Mouse (Mus musculus) forebrain, postnatal 0 days (tissue): ENCODE measurements at regions not wholly inside any gene's neighbourhood (a gene's known extent, or its start where the extent isn't known, plus 50 kb on each side); places are given as distances from the start of the nearest gene placed in this dataset.
A peak's percentile ranks its signal among the peaks of the same experiment; 100 is the strongest.

Experiments used
- ATAC-seq: fragments of 200-750 bp; cut with Nextera tagmentation; 2 replicates; pipeline ENCODE4 v1.8.0; 2017; ENCODE audit warnings: mild to moderate bottlenecking, moderate library complexity
- DNase-seq: peaks from one replicate; pipeline ENCODE4 v3.0.0-alpha.2; 2015
- H3K27ac ChIP-seq: fragments of 300-500 bp; sonication (generic); 2 replicates; pipeline ENCODE4 v1.5.1; 2014; ENCODE audit warnings: low read depth, mild to moderate bottlenecking, antibody characterized with exemption, low read length, moderate library complexity, mixed read lengths
- H3K27me3 ChIP-seq: fragments of 300-500 bp; sonication (generic); 2 replicates; pipeline ENCODE4 v1.6.1; 2014; ENCODE audit warnings: mild to moderate bottlenecking, low read length, mixed read lengths; ENCODE audit not compliant: insufficient read depth
- H3K36me3 ChIP-seq: fragments of 300-500 bp; sonication (generic); 2 replicates; pipeline ENCODE4 v1.6.1; 2014; ENCODE audit warnings: mild to moderate bottlenecking, moderate library complexity; ENCODE audit not compliant: insufficient read depth
- H3K4me1 ChIP-seq: fragments of 300-500 bp; sonication (generic); 2 replicates; pipeline ENCODE4 v1.6.1; 2014; ENCODE audit warnings: antibody characterized with exemption; ENCODE audit not compliant: insufficient read depth
- H3K4me2 ChIP-seq: fragments of 300-500 bp; sonication (generic); 2 replicates; pipeline ENCODE4 v1.6.1; 2014; ENCODE audit warnings: low read depth, mild to moderate bottlenecking, moderate library complexity
- H3K4me3 ChIP-seq: fragments of 300-500 bp; sonication (generic); 2 replicates; pipeline ENCODE4 v1.5.1; 2014; ENCODE audit warnings: low read depth, low read length, mixed read lengths
- H3K9ac ChIP-seq: fragments of 300-500 bp; sonication (generic); 2 replicates; pipeline ENCODE4 v1.6.1; 2014; ENCODE audit warnings: mild to moderate bottlenecking
- H3K9me3 ChIP-seq: fragments of 300-500 bp; sonication (generic); 2 replicates; pipeline ENCODE4 v1.6.1; 2016; ENCODE audit warnings: low read length
- CTCF ChIP-seq: sonication (generic); IDR thresholded peaks from 2 replicates; pipeline ENCODE4 v1.5.1; 2016; ENCODE audit warnings: antibody characterized with exemption, control low read depth, low read depth
- WGBS: fragments of 180-500 bp; shearing (Covaris S2); extraction: QIAGEN DNeasy Blood & Tissue Kit; methylation state at CpG from one replicate; pipeline ENCODE4 v1.1.7; 2014; 5-methylcytosine and 5-hydroxymethylcytosine counted together

DNA sequence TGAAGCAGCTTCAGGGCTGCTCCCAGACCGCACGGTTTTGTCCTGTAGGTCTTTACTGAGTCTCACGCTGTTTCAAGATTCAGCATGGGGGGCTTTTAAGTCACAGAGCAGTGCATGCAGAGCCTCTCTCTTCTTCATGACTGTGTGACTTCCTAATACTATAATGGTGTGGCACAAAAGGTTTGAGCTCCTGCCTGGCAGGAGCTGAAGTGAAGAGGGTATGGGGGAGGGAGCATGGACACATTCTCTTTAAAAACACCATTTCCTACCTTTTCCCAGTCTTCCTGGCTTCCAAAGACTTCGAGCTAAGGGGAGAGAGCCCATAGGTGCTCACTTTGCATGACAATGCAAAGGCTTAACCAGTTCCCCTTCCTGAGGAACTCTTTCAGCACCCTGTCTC, 934.9 kb upstream of the Gm5150 start:
- TF ChIP-seq CTCF, result no peak
- Histone ChIP-seq H3K27ac (peak overlapping the region; percentile 86), H3K4me3 (peak overlapping the region; percentile 8; the same call in 1 of the 2 replicates), H3K36me3 (no peaks in the 10 kb centered on the region), H3K4me2 (peak overlapping the region; percentile 40), H3K9me3 (no peaks in the 10 kb centered on the region), H3K27me3 (no peaks in the 10 kb centered on the region), H3K4me1 (no peaks in the 10 kb centered on the region), H3K9ac (peak overlapping the region; percentile 32; the same call in 1 of the 2 replicates)
- WGBS, result 6% methylated on average over 4 of the region's 4 CpGs
- peak; percentile 17 for ATAC-seq
- peak; percentile 45 for DNase-seq

DNA sequence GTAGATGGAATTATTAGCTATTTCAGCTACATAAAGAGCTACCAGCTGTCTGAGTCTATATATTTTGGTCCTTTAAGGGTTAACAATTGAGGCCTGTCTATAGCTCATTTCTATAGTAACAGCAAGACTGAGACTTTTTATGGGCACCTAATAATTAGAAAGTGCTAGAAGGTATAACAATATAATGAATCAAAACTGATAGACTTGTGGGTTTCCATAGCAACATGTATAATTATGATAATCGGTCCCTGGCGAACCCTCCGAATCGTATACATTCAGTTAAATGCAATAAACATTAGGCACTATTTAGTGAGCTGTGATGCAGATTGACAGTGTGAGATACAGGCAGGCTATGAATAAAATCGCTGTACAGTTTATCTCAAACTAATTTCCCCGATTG, 933.3 kb upstream of the Gm5150 start:
- Histone ChIP-seq H3K4me3 (no peak overlapping the region), H3K4me1 (no peaks in the 10 kb centered on the region), H3K9me3 (no peaks in the 10 kb centered on the region), H3K9ac (peak overlapping the region; percentile 57; the same call in 1 of the 2 replicates), H3K27ac (peak overlapping the region; percentile 86), H3K36me3 (no peaks in the 10 kb centered on the region), H3K27me3 (no peaks in the 10 kb centered on the region), H3K4me2 (peak overlapping the region; percentile 44; the same call in 1 of the 2 replicates)
- TF ChIP-seq CTCF, result no peak
- DNase-seq (peak; percentile 77), ATAC-seq (peak; percentile 50)
- WGBS, result 22% methylated on average over 6 of the region's 6 CpGs

DNA sequence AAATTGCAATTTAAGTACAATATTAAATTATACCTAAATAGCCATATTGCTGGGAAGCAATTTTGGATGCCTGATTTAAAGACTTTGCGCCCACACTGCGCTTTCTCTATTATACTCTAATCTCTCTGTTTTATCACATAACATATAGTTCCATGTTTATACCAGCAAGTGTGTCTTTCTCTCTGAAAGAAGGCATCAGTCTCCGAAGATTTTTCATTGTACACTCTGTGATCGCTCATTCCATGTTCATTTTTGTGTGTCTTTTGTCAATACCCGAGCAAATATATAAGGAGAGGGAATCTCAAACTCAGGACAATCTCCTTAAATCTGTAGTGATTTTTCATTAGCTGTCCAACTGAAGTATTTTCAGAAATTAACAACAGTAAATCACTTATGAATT, 932.9 kb upstream of the Gm5150 start:
- Histone ChIP-seq H3K27me3 (no peaks in the 10 kb centered on the region), H3K9ac (peak overlapping the region; percentile 57), H3K4me1 (no peaks in the 10 kb centered on the region), H3K27ac (peak overlapping the region; percentile 86), H3K36me3 (no peaks in the 10 kb centered on the region), H3K4me3 (peak overlapping the region; percentile 20; the same call in 1 of the 2 replicates), H3K4me2 (peak overlapping the region; percentile 44), H3K9me3 (no peaks in the 10 kb centered on the region)
- ATAC-seq (no peak), DNase-seq (peak; percentile 69)
- TF ChIP-seq CTCF, result no peak
- 45% methylated on average over 5 of the region's 5 CpGs for whole genome bisulfite sequencing

DNA sequence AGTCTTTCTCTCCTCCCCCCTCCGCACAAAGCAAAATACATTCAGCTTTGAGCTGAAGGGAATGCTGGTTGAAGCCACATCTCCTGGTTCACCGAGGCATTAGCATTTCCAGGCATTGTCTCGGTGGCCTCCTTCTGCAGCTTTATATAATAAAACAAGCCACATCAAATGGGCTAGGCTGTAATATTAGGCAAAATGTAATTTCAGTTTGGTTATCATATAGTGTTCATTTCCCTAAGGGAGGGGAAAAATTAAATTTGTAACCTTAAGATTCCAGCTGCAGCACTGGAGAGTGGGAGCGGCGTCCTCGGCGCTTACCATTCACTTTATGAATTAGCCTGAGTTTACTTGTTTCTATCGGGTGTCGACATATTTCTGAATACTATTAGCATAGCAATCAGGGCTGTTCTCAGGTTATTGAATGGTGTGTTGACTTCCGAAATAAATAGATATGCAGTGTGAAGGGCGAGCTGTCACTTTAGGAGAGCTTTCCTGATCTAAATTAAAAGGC, 932.3 kb upstream of the Gm5150 start:
- Histone ChIP-seq H3K9ac (peak overlapping the region; percentile 57), H3K9me3 (no peaks in the 10 kb centered on the region), H3K4me2 (peak overlapping the region; percentile 44), H3K4me1 (no peaks in the 10 kb centered on the region), H3K36me3 (no peaks in the 10 kb centered on the region), H3K27ac (peak overlapping the region; percentile 86), H3K27me3 (no peaks in the 10 kb centered on the region), H3K4me3 (peak overlapping the region; percentile 20)
- DNase-seq, result peak; percentile 75
- ATAC-seq, result peak; percentile 65
- WGBS, result 14% methylated on average over 11 of the region's 11 CpGs
- TF ChIP-seq CTCF, result no peak

DNA sequence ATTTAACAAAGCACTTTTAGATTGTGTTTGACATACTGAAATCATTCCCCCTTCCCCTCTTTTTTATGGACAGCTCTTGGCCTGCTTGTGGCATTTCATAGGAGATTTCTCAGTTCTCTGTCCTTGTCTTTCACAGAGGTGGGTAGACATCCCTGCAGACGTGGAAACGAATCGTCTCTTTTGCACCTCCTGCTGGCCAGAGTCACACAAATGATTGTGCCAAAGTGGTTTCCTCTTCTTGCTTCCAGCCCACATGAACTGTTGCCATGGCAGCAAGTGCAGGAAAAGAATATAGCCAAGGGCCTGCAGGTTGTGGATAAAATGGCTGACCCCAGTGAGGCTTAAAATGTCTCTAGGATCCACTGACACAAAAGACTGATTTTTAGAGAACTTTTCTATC, 924.1 kb upstream of the Gm5150 start:
- Histone ChIP-seq H3K27me3 (no peaks in the 10 kb centered on the region), H3K9me3 (no peaks in the 10 kb centered on the region), H3K27ac (0 out of 2 replicates have a peak overlapping the region, but pooled peaks have one; percentile 31), H3K4me1 (no peaks in the 10 kb centered on the region), H3K9ac (no peak overlapping the region), H3K4me2 (no peak overlapping the region), H3K4me3 (no peak overlapping the region), H3K36me3 (no peaks in the 10 kb centered on the region)
- DNase-seq, result peak; percentile 79
- peak; percentile 69 for TF ChIP-seq CTCF
- WGBS, result 10% methylated on average over 3 of the region's 3 CpGs
- peak; percentile 90 for ATAC-seq

DNA sequence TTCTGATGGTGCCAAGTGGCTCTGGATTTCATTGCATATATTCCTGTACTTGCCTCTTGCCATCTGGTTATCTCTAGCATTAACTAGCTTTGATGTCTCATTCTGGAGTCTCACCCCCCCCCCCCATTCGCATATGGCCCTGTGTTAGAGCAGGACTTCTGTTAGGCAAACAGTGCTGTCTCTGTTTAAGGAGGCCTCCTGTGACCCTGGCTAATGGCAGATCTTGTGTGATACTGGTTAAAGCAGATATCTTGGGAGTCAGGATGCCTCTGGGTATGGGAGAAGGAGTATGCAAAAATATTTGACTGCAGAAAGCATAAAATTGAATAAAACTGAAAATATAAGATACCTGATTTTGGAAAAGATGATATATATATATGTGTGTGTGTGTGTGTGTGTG, 923.6 kb upstream of the Gm5150 start:
- H3K27ac ChIP-seq, result no peak overlapping the region
- no peaks in the 10 kb centered on the region for H3K4me1 ChIP-seq
- H3K9me3 ChIP-seq, result no peaks in the 10 kb centered on the region
- no peaks in the 10 kb centered on the region for H3K36me3 ChIP-seq
- H3K9ac ChIP-seq, result no peak overlapping the region
- no peak for DNase-seq
- WGBS, result 80% methylated on average over 1 of the region's 1 CpGs
- H3K27me3 ChIP-seq, result no peaks in the 10 kb centered on the region
- no peak overlapping the region for H3K4me2 ChIP-seq
- 0 out of 2 replicates have a peak, but pooled peaks have one; percentile 12 for ATAC-seq
- TF ChIP-seq CTCF, result no peak
- H3K4me3 ChIP-seq, result no peak overlapping the region

DNA sequence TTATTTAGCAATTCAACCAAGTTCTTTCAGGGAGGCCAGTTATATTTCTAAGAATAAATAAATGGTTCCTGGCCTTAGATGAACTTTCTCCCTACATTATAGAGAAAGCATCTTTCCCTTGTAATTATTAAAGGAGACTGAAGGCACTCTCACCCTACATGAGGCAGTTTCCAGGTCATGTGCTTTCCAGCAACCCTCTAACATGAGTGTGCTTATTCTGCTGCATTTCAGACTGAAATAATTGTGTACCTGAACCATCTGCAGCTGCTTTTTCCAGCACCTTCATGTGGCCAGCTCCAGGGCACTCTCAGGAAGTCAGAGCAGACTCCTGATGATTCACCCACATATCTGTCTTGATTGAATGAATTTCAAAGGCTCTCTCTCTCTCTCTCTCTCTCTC, 917.8 kb upstream of the Gm5150 start:
- ATAC-seq (no peak), DNase-seq (no peak)
- H3K27ac ChIP-seq, result no peak overlapping the region
- no peaks in the 10 kb centered on the region for H3K27me3 ChIP-seq
- no peaks in the 10 kb centered on the region for H3K9me3 ChIP-seq
- no peak overlapping the region for H3K4me2 ChIP-seq
- no peak overlapping the region for H3K9ac ChIP-seq
- no peaks in the 10 kb centered on the region for H3K4me1 ChIP-seq
- H3K4me3 ChIP-seq, result no peak overlapping the region
- no peaks in the 10 kb centered on the region for H3K36me3 ChIP-seq
- no peak for TF ChIP-seq CTCF
